Mouse (Mus musculus) adrenal gland, postnatal 4 days (tissue): ENCODE measurements around the gene Tmem161b. TPM values are rescaled to one million over a fixed set of nuclear protein-coding genes. Genes with fewer than 3 reads are reported as not detected.

Experiments used
- DNase-seq, 2 experiments: peaks; one replicate each; pipeline ENCODE4 v3.0.0; 2021 to 2022; ENCODE audit warnings: low spot score in 2 of 2, mixed read lengths in 2 of 2
- microRNA-seq: library from miRNA; unstranded; fragments of <30 nt; microRNA quantifications from one replicate; pipeline ENCODE4 v1.2.0, GENCODE M21; 2021
- total RNA-seq, 2 experiments: library from RNA; stranded (reverse); gene quantifications; 2 replicates each; pipeline ENCODE4 v1.2.3; 2021

Gene Tmem161b
- total RNA-seq, 2 experiments from 2014 or later = 23.8 to 24.5 TPM

GRCm38 (mm10) chr13:84344711-84345110 lies 122.6 kb downstream of the Tmem161b start:
- no peak for DNase-seq

GRCm38 (mm10) chr13:84345114-84345513 lies 123.0 kb downstream of the Tmem161b start:
- no peak for DNase-seq

Small RNA genes lying within 50 kb of the gene (microRNA-seq; reads per million reads assigned to microRNA genes)
- gene Gm24331 = not detected
